Mouse (Mus musculus): ENCODE measurements at regions not wholly inside any gene's neighbourhood (a gene's known extent, or its start where the extent isn't known, plus 50 kb on each side); places are given as distances from the start of the nearest gene placed in this dataset.

- in situ Hi-C loops (cut with MboI; ENCODE audit: low pct_unique_long_range_greater_than_20kb in 1 of 2, low sequenced_read_pairs in 2 of 2, unreplicated experiment in 1 of 2), result loop anchor here (10.0 kb wide), 3 partner anchors 66 to 346 kb away; partner anchors contain the start of gene Enc1 (in 1 of the 2)
Measured at GRCm38 (mm10) chr13:97580241-97580874, 180.1 kb downstream of the Gm10260 start.

DNA sequence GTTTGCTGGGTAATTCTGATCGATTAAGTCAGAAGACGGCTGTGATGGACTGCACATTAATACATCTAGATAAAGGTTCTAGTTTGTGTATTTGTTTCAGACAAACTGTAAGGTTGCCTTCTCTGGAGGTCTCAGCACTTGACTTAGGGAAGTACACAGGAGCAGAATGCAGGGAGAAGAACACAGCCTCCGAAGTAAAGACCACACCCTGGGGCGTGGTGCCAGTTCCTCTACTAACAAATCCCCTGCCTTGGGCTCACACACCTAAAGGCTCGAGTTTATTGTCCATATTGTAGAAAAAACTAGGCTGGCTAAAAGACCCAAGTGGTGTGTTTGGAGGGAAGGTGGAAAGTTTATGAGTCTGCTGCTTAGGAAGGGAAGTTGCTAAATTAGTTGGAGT is 181.8 kb downstream of the Gm10260 start:
- in situ Hi-C loops (cut with MboI; ENCODE audit: low pct_unique_long_range_greater_than_20kb in 1 of 2, low sequenced_read_pairs in 2 of 2, unreplicated experiment in 1 of 2), result no loop called here

DNA sequence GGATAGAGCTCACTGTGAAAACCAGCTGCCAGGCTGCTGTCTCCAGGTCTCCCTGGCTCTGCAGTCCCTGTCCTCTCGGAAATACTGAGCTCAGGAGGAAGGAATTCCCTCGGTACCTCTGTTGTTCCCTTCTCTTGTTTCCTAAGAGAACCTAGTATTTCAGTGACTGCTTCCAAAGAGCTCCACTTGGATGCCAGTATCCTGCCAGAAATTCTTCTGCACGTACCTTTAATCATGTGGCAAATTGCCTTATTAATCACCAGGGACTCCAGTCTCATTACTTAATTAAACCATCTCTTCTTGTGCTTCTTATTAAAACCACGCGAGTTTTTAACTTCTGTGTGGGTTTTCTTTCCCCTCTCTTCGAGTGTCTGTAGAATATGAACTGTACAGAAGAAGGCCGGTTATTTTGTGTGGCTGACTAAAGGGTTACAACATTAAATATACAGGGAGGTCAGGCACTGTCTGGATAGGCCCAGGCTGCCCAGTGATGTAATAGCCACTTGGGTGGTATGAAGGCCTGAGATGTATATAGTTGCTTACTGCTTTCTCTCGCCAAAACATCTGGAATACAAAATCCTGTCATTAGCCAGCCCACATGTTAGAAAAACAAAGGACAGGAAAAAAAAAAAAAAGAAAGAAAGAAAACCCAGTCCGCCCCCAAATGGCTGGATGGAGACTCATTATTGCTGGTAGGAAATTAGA is 183.2 kb downstream of the Gm10260 start:
- in situ Hi-C loops (cut with MboI; ENCODE audit: low pct_unique_long_range_greater_than_20kb in 1 of 2, low sequenced_read_pairs in 2 of 2, unreplicated experiment in 1 of 2), result no loop called here

- in situ Hi-C loops (cut with MboI; ENCODE audit: low pct_unique_long_range_greater_than_20kb in 1 of 2, low sequenced_read_pairs in 2 of 2, unreplicated experiment in 1 of 2), result no loop called here
Measured at GRCm38 (mm10) chr13:97573601-97574000, 186.8 kb downstream of the Gm10260 start.

DNA sequence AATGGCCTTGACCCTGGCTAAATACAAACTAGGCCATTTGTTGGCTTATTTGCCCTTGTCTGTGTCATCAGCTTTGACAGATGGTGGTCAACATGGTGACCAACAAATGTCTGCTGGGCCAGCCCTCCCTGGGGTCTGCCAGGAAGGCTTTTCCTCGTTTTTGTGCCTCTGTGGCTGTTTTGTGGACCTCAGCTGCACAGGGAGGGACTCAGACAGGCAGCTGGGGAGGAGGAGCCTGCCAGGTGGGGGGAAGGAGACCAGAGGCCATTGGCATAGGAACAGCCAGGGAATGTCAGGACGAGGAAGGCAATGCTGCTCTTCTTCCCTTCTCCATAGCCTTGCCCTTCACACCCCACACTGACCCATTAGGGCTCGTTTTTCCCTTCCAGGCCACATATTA is 188.1 kb downstream of the Gm10260 start:
- in situ Hi-C loops (cut with MboI; ENCODE audit: low pct_unique_long_range_greater_than_20kb in 1 of 2, low sequenced_read_pairs in 2 of 2, unreplicated experiment in 1 of 2), result no loop called here

DNA sequence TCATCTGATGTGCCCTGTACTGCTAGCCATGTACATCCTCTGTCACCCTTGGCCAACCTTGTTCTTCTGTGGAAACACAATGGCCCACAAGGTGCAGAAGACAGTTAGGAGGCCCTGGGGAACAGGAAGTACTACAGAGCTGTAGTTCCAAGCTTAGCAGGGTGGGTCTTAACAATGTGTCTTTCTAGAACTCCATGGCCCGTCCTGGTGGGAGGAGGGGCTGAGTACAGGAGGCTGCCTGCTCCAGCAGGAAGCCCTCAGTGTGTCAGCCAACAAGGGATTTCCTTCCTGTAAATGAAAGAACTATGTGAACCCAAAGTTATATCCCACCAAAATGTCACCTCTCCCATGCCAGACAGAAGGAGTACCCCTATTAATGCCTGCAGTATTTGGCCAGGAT is 190.4 kb downstream of the Gm10260 start:
- in situ Hi-C loops (cut with MboI; ENCODE audit: low pct_unique_long_range_greater_than_20kb in 1 of 2, low sequenced_read_pairs in 2 of 2, unreplicated experiment in 1 of 2), result no loop called here

DNA sequence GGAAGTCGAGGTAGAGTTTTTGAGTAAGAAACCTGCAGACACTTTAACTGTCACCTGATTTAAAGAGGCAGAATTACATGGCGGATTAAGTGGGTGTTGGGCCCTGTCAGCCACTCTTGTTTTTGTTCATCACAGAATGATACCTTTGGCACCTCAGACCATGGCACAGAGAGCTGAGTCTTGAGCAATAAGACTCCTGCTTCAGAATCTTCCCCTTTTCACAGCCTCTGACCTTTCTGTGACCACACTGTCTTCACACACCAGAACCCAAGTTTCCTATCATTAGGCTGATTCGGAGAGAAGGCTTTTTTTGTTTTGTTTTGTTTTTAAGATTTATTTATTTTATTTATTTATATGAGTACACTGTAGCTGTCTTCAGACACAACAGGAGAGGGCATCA is 192.8 kb downstream of the Gm10260 start:
- in situ Hi-C loops (cut with MboI; ENCODE audit: low pct_unique_long_range_greater_than_20kb in 1 of 2, low sequenced_read_pairs in 2 of 2, unreplicated experiment in 1 of 2), result no loop called here

DNA sequence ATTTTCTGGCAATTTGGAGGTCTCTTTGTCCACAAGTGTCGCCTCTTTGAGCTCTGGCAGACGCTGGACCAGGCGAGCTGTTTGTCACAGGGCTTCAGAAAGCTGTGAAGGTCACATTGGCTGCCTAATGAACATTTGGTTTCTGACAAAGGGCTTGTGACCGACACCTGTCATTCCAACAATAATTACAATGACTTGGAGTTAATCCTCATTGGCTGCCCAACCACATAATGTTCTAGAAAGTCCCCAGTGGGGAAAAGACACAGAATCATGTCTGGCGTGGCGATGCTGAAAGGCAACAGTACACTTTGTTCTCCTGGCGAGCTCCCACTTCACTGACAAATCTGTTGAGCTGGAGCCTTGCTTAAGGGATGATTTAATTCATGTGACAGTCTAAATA is 194.4 kb downstream of the Gm10260 start:
- in situ Hi-C loops (cut with MboI; ENCODE audit: low pct_unique_long_range_greater_than_20kb in 1 of 2, low sequenced_read_pairs in 2 of 2, unreplicated experiment in 1 of 2), result no loop called here

DNA sequence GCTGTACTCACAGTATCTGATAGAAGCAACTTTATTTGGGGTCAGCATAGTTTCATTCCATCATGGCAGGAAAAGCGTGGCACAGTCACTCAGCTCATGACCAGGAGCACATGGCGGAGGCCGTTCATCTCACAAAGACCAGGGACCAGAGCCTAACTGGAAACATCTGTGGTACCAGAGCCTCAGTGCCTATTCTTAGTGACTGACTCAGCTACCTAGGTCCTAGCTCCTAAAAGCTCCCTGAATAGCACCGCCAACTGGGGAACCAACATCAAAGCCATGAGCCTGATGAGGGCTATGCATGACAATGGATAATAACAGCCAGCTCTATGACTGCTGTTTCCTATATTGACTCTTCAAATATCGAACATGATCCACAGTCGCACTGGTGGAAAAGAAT is 198.2 kb downstream of the Gm10260 start:
- in situ Hi-C loops (cut with MboI; ENCODE audit: low pct_unique_long_range_greater_than_20kb in 1 of 2, low sequenced_read_pairs in 2 of 2, unreplicated experiment in 1 of 2), result no loop called here

DNA sequence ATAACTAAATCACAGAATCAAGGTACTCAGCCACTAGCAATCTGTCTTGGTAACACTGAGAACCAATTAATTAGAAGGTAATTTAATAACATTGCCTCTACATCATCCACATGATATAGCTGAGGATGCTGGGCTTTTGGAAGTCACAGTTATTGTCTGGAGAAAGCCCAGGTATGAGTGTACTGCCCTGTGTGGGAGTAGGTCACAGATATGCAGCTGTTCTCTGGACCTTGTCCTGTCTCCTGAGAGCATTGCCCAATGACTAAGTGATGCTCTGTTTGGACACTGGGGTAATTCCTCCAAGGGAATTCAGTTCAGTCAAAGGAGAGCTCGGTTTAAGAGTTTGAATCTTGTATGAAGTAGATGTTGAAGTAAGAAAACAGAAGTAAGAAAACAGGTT is 199.6 kb downstream of the Gm10260 start:
- in situ Hi-C loops (cut with MboI; ENCODE audit: low pct_unique_long_range_greater_than_20kb in 1 of 2, low sequenced_read_pairs in 2 of 2, unreplicated experiment in 1 of 2), result no loop called here

GRCm38 (mm10) chr13:97559611-97560385 is 200.6 kb downstream of the Gm10260 start:
- in situ Hi-C loops (cut with MboI; ENCODE audit: low pct_unique_long_range_greater_than_20kb in 1 of 2, low sequenced_read_pairs in 2 of 2, unreplicated experiment in 1 of 2), result no loop called here

- in situ Hi-C loops (cut with MboI; ENCODE audit: low pct_unique_long_range_greater_than_20kb in 1 of 2, low sequenced_read_pairs in 2 of 2, unreplicated experiment in 1 of 2), result no loop called here
Measured at GRCm38 (mm10) chr13:97558884-97559283, 201.5 kb downstream of the Gm10260 start.

DNA sequence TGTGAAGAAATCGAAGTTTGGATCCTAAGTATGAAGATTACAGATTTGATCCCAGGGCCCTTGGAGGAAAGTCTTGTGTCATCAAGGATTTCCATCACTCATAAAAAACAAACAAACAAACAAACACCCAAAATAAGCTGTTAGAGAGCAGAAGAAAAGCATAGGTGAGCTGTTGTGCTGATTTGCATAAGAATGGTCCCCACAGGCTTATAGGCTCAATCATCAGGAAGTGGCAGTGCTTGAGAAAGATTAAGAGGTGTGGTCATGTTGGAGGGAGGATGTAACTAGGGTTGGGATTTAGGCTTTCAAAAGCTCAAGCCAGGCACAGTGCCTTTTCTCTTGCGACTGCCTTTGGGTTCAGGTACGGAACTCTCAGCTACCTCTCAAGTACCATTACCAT is 205.1 kb downstream of the Gm10260 start:
- in situ Hi-C loops (cut with MboI; ENCODE audit: low pct_unique_long_range_greater_than_20kb in 1 of 2, low sequenced_read_pairs in 2 of 2, unreplicated experiment in 1 of 2), result no loop called here

GRCm38 (mm10) chr13:97554601-97555000 is 205.8 kb downstream of the Gm10260 start:
- in situ Hi-C loops (cut with MboI; ENCODE audit: low pct_unique_long_range_greater_than_20kb in 1 of 2, low sequenced_read_pairs in 2 of 2, unreplicated experiment in 1 of 2), result no loop called here

GRCm38 (mm10) chr13:97552236-97552635 is 208.2 kb downstream of the Gm10260 start:
- in situ Hi-C loops (cut with MboI; ENCODE audit: low pct_unique_long_range_greater_than_20kb in 1 of 2, low sequenced_read_pairs in 2 of 2, unreplicated experiment in 1 of 2), result no loop called here

- in situ Hi-C loops (cut with MboI; ENCODE audit: low pct_unique_long_range_greater_than_20kb in 1 of 2, low sequenced_read_pairs in 2 of 2, unreplicated experiment in 1 of 2), result no loop called here
Measured at GRCm38 (mm10) chr13:97550880-97551279, 209.6 kb downstream of the Gm10260 start.

DNA sequence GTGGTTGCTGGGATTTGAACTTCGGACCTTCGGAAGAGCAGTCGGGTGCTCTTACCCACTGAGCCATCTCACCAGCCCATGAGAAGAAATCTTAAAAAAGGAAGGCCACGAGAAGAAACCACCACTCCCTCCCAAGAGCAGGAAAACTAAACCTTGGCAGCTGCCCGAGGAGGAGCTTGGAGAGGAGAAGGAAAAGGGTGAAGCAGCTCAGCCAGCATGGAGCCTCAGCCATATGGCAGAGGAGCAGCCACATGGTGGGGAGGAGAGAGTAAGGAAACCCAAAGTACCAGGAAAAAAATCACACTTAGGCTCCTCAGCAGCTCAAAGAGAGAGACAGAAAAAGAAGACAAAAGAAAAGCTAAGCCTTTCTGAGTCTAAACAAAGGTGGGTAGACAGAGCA is 210.3 kb downstream of the Gm10260 start:
- in situ Hi-C loops (cut with MboI; ENCODE audit: low pct_unique_long_range_greater_than_20kb in 1 of 2, low sequenced_read_pairs in 2 of 2, unreplicated experiment in 1 of 2), result no loop called here

- in situ Hi-C loops (cut with MboI; ENCODE audit: low pct_unique_long_range_greater_than_20kb in 1 of 2, low sequenced_read_pairs in 2 of 2, unreplicated experiment in 1 of 2), result no loop called here
Measured at GRCm38 (mm10) chr13:97549384-97549783, 211.0 kb downstream of the Gm10260 start.

- in situ Hi-C loops (cut with MboI; ENCODE audit: low pct_unique_long_range_greater_than_20kb in 1 of 2, low sequenced_read_pairs in 2 of 2, unreplicated experiment in 1 of 2), result no loop called here
Measured at GRCm38 (mm10) chr13:97548527-97548977, 211.9 kb downstream of the Gm10260 start.
